Mouse (Mus musculus): Measurements from ENCODE around the gene Ap1b1. TPM values are rescaled to one million over a fixed set of nuclear protein-coding genes. Genes with fewer than 3 reads are reported as not detected.

Ap1b1 gene
- polyA plus RNA-seq, 1 experiment from 2014 or later = 87.2 TPM

DNA sequence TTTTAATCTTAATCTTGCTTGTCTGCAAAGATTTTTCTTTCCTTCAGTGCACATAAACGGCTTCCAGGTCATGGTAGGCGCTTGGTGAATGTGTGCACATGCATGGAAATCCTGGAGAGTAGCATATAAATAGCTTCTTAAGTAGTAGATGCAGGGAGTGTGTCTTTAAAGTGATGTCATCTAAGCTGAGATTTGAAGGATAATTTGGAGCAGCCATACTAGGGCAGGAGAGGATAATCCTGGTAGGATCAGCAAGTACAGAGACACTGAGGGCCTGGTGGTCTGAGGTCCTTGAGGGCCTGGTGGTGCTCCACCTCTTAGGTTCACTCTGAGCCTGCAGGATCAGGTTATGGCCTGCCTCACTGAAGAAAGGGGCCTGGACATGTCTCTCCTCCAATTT, 5.8 kb downstream of the Ap1b1 start:
- H3K9me3 ChIP-seq = no peaks in the 10 kb centered on the region
- peaks cover 10% of the 10 kb centered on the region for H3K4me1 ChIP-seq (replicated peaks)
- H3K9ac ChIP-seq (replicated peaks) = no peak overlapping the region
- H3K4me3 ChIP-seq (replicated peaks) = no peak overlapping the region
- peaks cover 33% of the 10 kb centered on the region for H3K36me3 ChIP-seq
- 92% methylated on average over 2 of the region's 2 CpGs for WGBS
- no peak for ATAC-seq
- no peaks in the 10 kb centered on the region for H3K27me3 ChIP-seq
- H3K27ac ChIP-seq = no peak overlapping the region
- no peak overlapping the region for H3K4me2 ChIP-seq (replicated peaks)

DNA sequence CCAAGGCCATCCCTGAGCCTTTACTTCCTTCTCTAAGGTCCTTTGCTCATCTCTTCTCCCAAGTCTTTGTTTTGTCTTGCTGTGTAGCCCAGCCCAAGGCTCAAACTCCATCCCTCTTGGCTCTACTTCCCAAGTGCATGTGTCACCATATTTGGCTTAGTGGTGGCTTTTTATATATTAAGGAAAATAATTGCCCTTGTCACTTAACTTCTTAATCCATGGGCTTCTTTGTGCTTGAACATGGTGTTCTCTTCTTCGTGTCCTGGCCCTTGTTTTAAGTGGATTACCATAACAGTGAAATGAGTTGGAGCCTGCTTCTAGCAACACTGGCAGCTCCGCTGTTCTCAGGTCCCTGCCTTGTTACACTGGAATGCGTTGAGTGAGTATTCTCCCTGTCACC, 9.1 kb downstream of the Ap1b1 start:
- Histone ChIP-seq H3K4me3 (replicated peaks) (no peak overlapping the region), H3K27ac (no peak overlapping the region), H3K27me3 (no peaks in the 10 kb centered on the region), H3K4me1 (replicated peaks) (peaks cover 3% of the 10 kb centered on the region; the same call in 1 of the 2 replicates), H3K4me2 (replicated peaks) (no peak overlapping the region), H3K9me3 (no peaks in the 10 kb centered on the region), H3K36me3 (peaks cover 32% of the 10 kb centered on the region), H3K9ac (replicated peaks) (no peak overlapping the region)
- WGBS = 93% methylated on average over 3 of the region's 3 CpGs
- ATAC-seq = no peak

GRCm38 (mm10) chr11:4996621-4997199, 10.1 kb downstream of the Ap1b1 start:
- 91% methylated on average over 5 of the region's 5 CpGs for WGBS
- no peak overlapping the region for H3K27ac ChIP-seq
- no peak for ATAC-seq
- H3K9ac ChIP-seq (replicated peaks) = no peak overlapping the region
- H3K9me3 ChIP-seq = no peaks in the 10 kb centered on the region
- no peak overlapping the region for H3K4me3 ChIP-seq (replicated peaks)
- H3K27me3 ChIP-seq = no peaks in the 10 kb centered on the region
- H3K4me2 ChIP-seq (replicated peaks) = no peak overlapping the region
- peaks cover 3% of the 10 kb centered on the region; the same call in 1 of the 2 replicates for H3K4me1 ChIP-seq (replicated peaks)
- H3K36me3 ChIP-seq = peaks cover 38% of the 10 kb centered on the region

DNA sequence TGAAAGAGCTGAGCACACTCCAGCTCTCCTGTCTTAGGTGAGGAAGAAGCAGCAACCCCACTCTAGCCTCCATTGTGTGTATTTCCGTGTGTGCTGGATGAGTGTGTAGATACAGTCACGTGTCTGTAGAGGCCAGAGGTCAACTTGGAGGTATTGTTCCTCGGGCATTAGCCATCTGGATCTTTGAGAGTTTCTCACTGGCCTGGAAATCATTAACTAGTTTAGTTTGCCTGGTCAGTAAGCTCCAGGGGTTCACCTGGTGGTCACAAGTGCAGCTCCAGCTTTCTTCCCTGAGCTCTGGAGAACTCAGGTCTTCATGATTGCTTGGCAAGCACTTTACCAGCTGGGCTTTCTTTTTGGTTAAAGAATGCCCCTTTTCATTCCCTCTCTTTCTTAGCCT, 11.7 kb downstream of the Ap1b1 start:
- H3K9me3 ChIP-seq = no peaks in the 10 kb centered on the region
- peaks cover 3% of the 10 kb centered on the region; the same call in 1 of the 2 replicates for H3K4me1 ChIP-seq (replicated peaks)
- H3K9ac ChIP-seq (replicated peaks) = no peak overlapping the region
- H3K4me2 ChIP-seq (replicated peaks) = no peak overlapping the region
- H3K27me3 ChIP-seq = no peaks in the 10 kb centered on the region
- no peak overlapping the region for H3K27ac ChIP-seq
- ATAC-seq = no peak
- H3K4me3 ChIP-seq (replicated peaks) = no peak overlapping the region
- peaks cover 49% of the 10 kb centered on the region for H3K36me3 ChIP-seq
- WGBS = 39% methylated on average over 3 of the region's 3 CpGs

GRCm38 (mm10) chr11:4998762-4999161, 12.1 kb downstream of the Ap1b1 start:
- no peak overlapping the region for H3K27ac ChIP-seq
- no peaks in the 10 kb centered on the region for H3K27me3 ChIP-seq
- no peak overlapping the region for H3K4me3 ChIP-seq (replicated peaks)
- no peak overlapping the region for H3K4me2 ChIP-seq (replicated peaks)
- H3K9ac ChIP-seq (replicated peaks) = no peak overlapping the region
- H3K4me1 ChIP-seq (replicated peaks) = peaks cover 3% of the 10 kb centered on the region; the same call in 1 of the 2 replicates
- peaks cover 53% of the 10 kb centered on the region for H3K36me3 ChIP-seq
- WGBS = 71% methylated on average over 1 of the region's 1 CpGs
- no peaks in the 10 kb centered on the region for H3K9me3 ChIP-seq
- ATAC-seq = no peak

GRCm38 (mm10) chr11:5000241-5000640, 13.6 kb downstream of the Ap1b1 start:
- H3K27ac ChIP-seq = no peak overlapping the region
- 96% methylated on average over 1 of the region's 1 CpGs for WGBS
- peaks cover 3% of the 10 kb centered on the region; the same call in 1 of the 2 replicates for H3K4me1 ChIP-seq (replicated peaks)
- ATAC-seq = no peak
- no peak overlapping the region for H3K4me2 ChIP-seq (replicated peaks)
- no peaks in the 10 kb centered on the region for H3K9me3 ChIP-seq
- H3K27me3 ChIP-seq = no peaks in the 10 kb centered on the region
- peaks cover 44% of the 10 kb centered on the region for H3K36me3 ChIP-seq
- no peak overlapping the region for H3K9ac ChIP-seq (replicated peaks)
- H3K4me3 ChIP-seq (replicated peaks) = no peak overlapping the region

DNA sequence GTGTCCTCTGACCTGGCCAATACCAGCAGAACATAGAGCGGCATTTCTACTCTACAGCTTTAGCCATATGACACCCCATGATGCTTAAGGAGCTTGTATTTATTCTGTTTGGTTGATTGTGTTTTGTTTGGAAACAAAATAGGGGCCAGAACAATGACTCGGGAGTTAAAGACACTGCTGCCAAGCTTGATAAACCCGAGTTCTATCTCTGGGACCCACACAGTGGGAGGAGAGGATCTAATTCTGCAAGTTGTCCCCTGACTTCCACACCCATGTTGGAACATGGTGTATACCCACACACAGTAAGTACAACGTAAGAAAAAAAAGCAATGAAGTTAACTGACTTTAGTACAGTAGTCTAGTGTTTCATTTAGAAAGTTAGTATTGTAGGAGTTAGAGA, 16.2 kb downstream of the Ap1b1 start:
- Histone ChIP-seq H3K4me1 (replicated peaks) (peaks cover 3% of the 10 kb centered on the region; the same call in 1 of the 2 replicates), H3K27me3 (no peaks in the 10 kb centered on the region), H3K4me3 (replicated peaks) (no peak overlapping the region), H3K4me2 (replicated peaks) (no peak overlapping the region), H3K36me3 (peaks cover 32% of the 10 kb centered on the region), H3K9me3 (no peaks in the 10 kb centered on the region), H3K27ac (no peak overlapping the region), H3K9ac (replicated peaks) (no peak overlapping the region)
- ATAC-seq = no peak
- WGBS = 90% methylated on average over 4 of the region's 4 CpGs

DNA sequence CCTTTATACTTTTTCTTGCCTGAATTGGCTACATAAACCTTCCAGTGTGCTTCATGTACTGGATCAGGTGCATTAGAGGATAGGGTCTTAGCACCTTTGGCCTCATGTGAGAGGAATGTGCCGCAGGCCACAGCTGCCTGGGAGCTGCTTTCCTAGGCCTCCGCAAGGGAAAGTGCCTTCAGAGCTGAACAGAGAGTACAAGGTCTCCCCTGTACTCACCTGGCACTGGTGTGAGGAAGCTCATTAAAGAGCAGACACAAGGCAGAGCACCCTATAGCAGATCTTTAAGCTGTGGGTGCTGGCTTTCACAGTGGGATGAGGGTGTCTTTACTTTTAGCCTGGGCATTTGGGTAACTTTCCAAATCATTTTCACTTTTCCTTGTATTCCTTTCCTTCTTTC, 18.9 kb downstream of the Ap1b1 start:
- H3K4me2 ChIP-seq (replicated peaks) = no peak overlapping the region
- H3K27me3 ChIP-seq = no peaks in the 10 kb centered on the region
- H3K4me3 ChIP-seq (replicated peaks) = no peak overlapping the region
- H3K9me3 ChIP-seq = no peaks in the 10 kb centered on the region
- H3K4me1 ChIP-seq (replicated peaks) = peaks cover 4% of the 10 kb centered on the region; the same call in 1 of the 2 replicates
- ATAC-seq = no peak
- H3K27ac ChIP-seq = no peak overlapping the region
- WGBS = 86% methylated on average over 2 of the region's 2 CpGs
- H3K9ac ChIP-seq (replicated peaks) = no peak overlapping the region
- peaks cover 34% of the 10 kb centered on the region for H3K36me3 ChIP-seq

DNA sequence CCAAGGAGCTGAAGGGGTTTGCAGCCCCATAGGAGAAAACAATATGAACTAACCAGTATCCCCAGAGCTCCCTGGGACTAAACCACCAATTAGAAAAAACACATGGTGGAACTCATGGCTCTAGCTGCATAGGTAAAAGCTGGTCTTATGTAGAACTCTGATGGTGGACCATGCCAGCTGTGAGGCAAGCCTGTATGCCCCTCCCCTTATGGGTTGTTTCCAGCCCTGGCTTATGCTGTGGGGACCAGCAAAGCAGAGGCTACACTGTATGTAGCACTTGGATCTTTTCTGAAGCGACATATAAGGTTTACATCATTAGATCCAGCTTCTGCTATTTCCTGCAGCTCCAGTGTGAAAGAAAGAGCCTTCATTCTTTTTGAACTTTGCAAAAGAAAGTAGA, 20.6 kb downstream of the Ap1b1 start:
- peaks cover 36% of the 10 kb centered on the region for H3K36me3 ChIP-seq
- H3K4me1 ChIP-seq (replicated peaks) = peaks cover 4% of the 10 kb centered on the region; the same call in 1 of the 2 replicates
- no peak overlapping the region for H3K9ac ChIP-seq (replicated peaks)
- no peak for ATAC-seq
- WGBS = 97% methylated on average over 1 of the region's 1 CpGs
- H3K4me3 ChIP-seq (replicated peaks) = no peak overlapping the region
- H3K9me3 ChIP-seq = no peaks in the 10 kb centered on the region
- H3K27ac ChIP-seq = no peak overlapping the region
- no peaks in the 10 kb centered on the region for H3K27me3 ChIP-seq
- no peak overlapping the region for H3K4me2 ChIP-seq (replicated peaks)

DNA sequence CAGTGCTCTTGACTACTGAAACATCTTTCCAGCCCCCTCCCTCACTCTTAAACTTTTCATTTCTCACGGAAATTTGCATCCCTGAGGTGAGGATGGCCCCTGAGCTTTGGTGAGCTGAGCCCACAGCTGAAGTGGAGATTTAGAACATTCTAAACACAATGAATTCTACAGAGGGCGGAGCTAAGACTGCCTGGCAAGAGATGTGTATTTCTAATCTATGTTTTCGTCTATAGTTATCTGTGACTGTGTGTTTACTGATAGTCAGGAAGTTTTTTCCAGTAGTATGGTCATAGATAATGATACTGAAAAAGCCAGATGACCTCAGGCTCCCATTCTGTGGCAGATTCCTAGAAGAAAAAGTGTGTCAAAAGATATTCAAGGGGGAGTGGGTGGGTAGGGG, 22.2 kb downstream of the Ap1b1 start:
- Histone ChIP-seq H3K9me3 (no peaks in the 10 kb centered on the region), H3K4me3 (replicated peaks) (no peak overlapping the region), H3K4me2 (replicated peaks) (no peak overlapping the region), H3K4me1 (replicated peaks) (peaks cover 4% of the 10 kb centered on the region; the same call in 1 of the 2 replicates), H3K27me3 (no peaks in the 10 kb centered on the region), H3K9ac (replicated peaks) (no peak overlapping the region), H3K36me3 (peaks cover 35% of the 10 kb centered on the region), H3K27ac (no peak overlapping the region)
- WGBS = 84% methylated on average over 3 of the region's 3 CpGs
- no peak for ATAC-seq

GRCm38 (mm10) chr11:5009354-5010074, 22.9 kb downstream of the Ap1b1 start:
- 72% methylated on average over 3 of the region's 3 CpGs for WGBS
- Histone ChIP-seq H3K4me3 (replicated peaks) (no peak overlapping the region), H3K4me2 (replicated peaks) (no peak overlapping the region)

GRCm38 (mm10) chr11:5010205-5010604, 23.6 kb downstream of the Ap1b1 start:
- ATAC-seq = no peak

More at GRCm38 (mm10) chr11:5009354-5010074, 22.9 kb downstream of the Ap1b1 start:
- Histone ChIP-seq H3K9me3 (no peaks in the 10 kb centered on the region), H3K27me3 (no peaks in the 10 kb centered on the region), H3K4me1 (replicated peaks) (peaks cover 4% of the 10 kb centered on the region; the same call in 1 of the 2 replicates), H3K27ac (no peak overlapping the region), H3K9ac (replicated peaks) (no peak overlapping the region), H3K36me3 (peaks cover 42% of the 10 kb centered on the region)
- no peak for ATAC-seq

More at GRCm38 (mm10) chr11:5010205-5010604, 23.6 kb downstream of the Ap1b1 start:
- H3K27ac ChIP-seq = no peak overlapping the region
- WGBS = 94% methylated on average over 1 of the region's 1 CpGs
- H3K4me3 ChIP-seq (replicated peaks) = no peak overlapping the region
- H3K9me3 ChIP-seq = no peaks in the 10 kb centered on the region
- peaks cover 4% of the 10 kb centered on the region; the same call in 1 of the 2 replicates for H3K4me1 ChIP-seq (replicated peaks)
- no peaks in the 10 kb centered on the region for H3K27me3 ChIP-seq
- H3K4me2 ChIP-seq (replicated peaks) = no peak overlapping the region
- peaks cover 49% of the 10 kb centered on the region for H3K36me3 ChIP-seq
- H3K9ac ChIP-seq (replicated peaks) = no peak overlapping the region
